Mouse (Mus musculus): ENCODE results near the gene Mettl7a2. TPM values are rescaled to one million over a fixed set of nuclear protein-coding genes. Genes with fewer than 3 reads are reported as not detected.

The Mettl7a2 gene
- polyA plus RNA-seq, 1 experiment from 2014 or later = not detected

DNA sequence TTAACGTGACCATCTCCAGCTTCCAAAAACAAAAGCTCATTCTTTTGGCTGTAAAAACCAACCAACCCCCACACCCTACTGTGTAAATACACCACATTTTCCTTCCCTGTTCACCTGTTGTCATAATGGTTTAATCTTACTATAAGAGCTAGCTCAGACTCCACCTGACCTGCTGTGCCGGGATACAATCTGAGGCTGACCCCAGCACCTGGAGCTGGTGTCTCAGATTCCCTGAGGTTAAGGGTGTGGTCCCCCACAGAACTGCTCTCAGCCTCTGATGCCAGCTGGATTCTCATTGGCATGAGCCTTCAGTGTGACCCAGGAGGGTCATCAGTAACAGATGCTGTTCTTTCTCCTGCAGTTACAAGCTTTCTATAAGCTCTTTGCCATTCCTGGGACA lies 27.1 kb downstream of the Mettl7a2 start:
- no peak overlapping the region for H3K4me2 ChIP-seq (ENCODE audit: low read depth, low read length)
- DNase-seq (ENCODE audit: low spot score) (no peak), ATAC-seq (ENCODE audit: low read depth) (no peak)
- H3K9ac ChIP-seq (ENCODE audit: low read depth, low read length) = no peak overlapping the region
- H3K9me3 ChIP-seq (ENCODE audit: control insufficient read depth, low read length) = no peaks in the 10 kb centered on the region
- WGBS = 37% methylated on average over 2 of the region's 2 CpGs
- no peak overlapping the region for H3K27ac ChIP-seq (replicated peaks; ENCODE audit: low read depth, low read length)
- H3K36me3 ChIP-seq (ENCODE audit: control insufficient read depth, insufficient read depth, low read length) = no peaks in the 10 kb centered on the region
- no peaks in the 10 kb centered on the region for H3K4me1 ChIP-seq (ENCODE audit: control insufficient read depth, insufficient read depth, low read length)
- no peaks in the 10 kb centered on the region for H3K27me3 ChIP-seq (replicated peaks; ENCODE audit: control insufficient read depth, insufficient read depth, low read length)
- H3K4me3 ChIP-seq (ENCODE audit: low read depth, low read length) = no peak overlapping the region

DNA sequence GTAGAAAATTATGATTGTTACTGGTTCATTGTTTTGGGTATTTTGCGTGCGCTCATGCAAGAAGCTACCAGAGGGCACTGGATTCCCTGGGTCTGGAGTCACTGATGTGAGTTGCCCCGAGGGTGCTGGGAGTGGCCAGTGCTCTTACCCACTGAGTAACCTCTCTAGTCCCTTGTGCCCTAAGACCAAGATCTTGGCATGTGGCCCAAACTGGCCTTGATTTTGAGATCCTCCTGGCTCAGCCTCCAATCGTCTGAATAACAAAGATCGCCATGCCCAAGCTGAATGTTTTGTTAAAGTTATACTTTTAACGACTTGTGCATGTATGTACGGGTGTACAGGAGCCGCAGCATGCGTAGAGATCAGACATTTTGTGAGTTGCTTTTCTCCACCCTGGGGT lies 32.7 kb downstream of the Mettl7a2 start:
- Histone ChIP-seq H3K27ac (replicated peaks; ENCODE audit: low read depth, low read length) (no peak overlapping the region), H3K9ac (ENCODE audit: low read depth, low read length) (no peak overlapping the region), H3K36me3 (ENCODE audit: control insufficient read depth, insufficient read depth, low read length) (no peaks in the 10 kb centered on the region), H3K9me3 (ENCODE audit: control insufficient read depth, low read length) (no peaks in the 10 kb centered on the region), H3K4me3 (ENCODE audit: low read depth, low read length) (no peak overlapping the region), H3K4me2 (ENCODE audit: low read depth, low read length) (no peak overlapping the region), H3K4me1 (ENCODE audit: control insufficient read depth, insufficient read depth, low read length) (0 out of 2 replicates have a peak, but pooled peaks cover 3% of the 10 kb centered on the region), H3K27me3 (replicated peaks; ENCODE audit: control insufficient read depth, insufficient read depth, low read length) (no peaks in the 10 kb centered on the region)
- 91% methylated on average over 9 of the region's 9 CpGs for WGBS
- ATAC-seq (ENCODE audit: low read depth) (no peak), DNase-seq (ENCODE audit: low spot score) (no peak)

DNA sequence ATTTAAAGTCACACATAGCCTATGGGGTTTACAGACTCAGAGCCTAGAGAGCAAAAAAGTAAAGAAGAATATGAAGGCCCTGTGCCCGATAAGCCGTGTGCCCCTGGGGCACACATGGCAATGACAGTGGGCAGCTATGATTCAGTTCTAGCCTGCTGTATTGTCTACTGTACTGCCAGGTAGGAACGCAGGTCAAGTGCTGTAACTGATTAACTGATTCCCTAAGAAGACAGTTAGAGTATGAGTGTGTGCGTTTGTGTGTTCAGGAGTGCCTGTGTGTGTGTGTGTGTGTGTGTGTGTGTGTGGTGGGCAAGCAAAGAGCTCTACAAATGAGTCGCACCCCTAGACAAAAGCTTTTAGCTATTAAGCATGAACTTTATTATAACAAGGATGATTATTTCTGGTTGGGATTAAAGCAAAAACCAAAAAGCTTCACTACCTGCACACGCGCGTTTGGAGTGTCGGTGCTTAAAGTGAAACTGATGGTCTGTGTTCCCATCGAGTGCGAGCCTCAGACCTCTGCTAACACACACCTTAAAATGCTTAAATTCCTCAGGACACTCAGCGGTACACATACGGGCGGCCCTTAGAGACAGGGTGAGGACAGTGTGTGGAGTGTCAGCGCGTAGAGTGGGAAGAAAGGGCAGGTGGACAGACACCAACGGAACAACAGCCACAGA lies 34.7 kb downstream of the Mettl7a2 start:
- Histone ChIP-seq H3K4me3 (ENCODE audit: low read depth, low read length) (no peak overlapping the region), H3K36me3 (ENCODE audit: control insufficient read depth, insufficient read depth, low read length) (0 out of 2 replicates have a peak, but pooled peaks cover 2% of the 10 kb centered on the region), H3K4me1 (ENCODE audit: control insufficient read depth, insufficient read depth, low read length) (0 out of 2 replicates have a peak, but pooled peaks cover 3% of the 10 kb centered on the region), H3K27me3 (replicated peaks; ENCODE audit: control insufficient read depth, insufficient read depth, low read length) (no peaks in the 10 kb centered on the region), H3K4me2 (ENCODE audit: low read depth, low read length) (no peak overlapping the region), H3K9ac (ENCODE audit: low read depth, low read length) (no peak overlapping the region), H3K9me3 (ENCODE audit: control insufficient read depth, low read length) (no peaks in the 10 kb centered on the region), H3K27ac (replicated peaks; ENCODE audit: low read depth, low read length) (no peak overlapping the region)
- ATAC-seq (ENCODE audit: low read depth) (no peak), DNase-seq (ENCODE audit: low spot score) (no peak)
- WGBS = 90% methylated on average over 17 of the region's 17 CpGs

DNA sequence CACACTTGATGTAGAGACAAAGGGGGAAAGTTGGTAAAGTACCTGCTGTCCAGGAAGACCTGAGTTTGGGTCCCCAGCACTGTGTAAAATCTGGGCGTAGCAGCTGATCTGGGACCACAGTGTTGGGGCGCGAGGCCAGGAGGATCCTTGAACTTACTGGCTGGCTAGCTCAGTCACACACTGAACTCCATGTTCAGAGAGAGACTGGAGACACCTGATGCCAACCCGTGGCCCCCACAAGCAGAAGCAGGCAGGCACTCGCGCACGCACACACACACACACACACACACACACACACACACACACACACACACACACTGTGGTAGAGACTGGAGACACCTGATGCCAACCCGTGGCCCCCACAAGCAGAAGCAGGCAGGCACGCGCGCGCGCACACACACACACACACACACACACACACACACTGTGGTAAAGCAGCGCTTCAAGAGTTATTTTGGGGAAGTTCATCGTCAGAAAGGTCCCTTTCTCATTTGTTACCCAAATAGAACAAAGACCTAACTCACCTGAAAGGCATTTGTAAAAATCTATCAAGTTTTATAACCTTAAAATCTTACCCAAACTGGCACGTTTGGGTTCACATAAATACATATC lies 35.3 kb downstream of the Mettl7a2 start:
- Histone ChIP-seq H3K27ac (replicated peaks; ENCODE audit: low read depth, low read length) (no peak overlapping the region), H3K9me3 (ENCODE audit: control insufficient read depth, low read length) (no peaks in the 10 kb centered on the region), H3K4me3 (ENCODE audit: low read depth, low read length) (no peak overlapping the region), H3K4me1 (ENCODE audit: control insufficient read depth, insufficient read depth, low read length) (0 out of 2 replicates have a peak, but pooled peaks cover 3% of the 10 kb centered on the region), H3K27me3 (replicated peaks; ENCODE audit: control insufficient read depth, insufficient read depth, low read length) (no peaks in the 10 kb centered on the region), H3K4me2 (ENCODE audit: low read depth, low read length) (no peak overlapping the region), H3K9ac (ENCODE audit: low read depth, low read length) (no peak overlapping the region), H3K36me3 (ENCODE audit: control insufficient read depth, insufficient read depth, low read length) (peaks cover 8% of the 10 kb centered on the region; the same call in 1 of the 2 replicates)
- WGBS = 82% methylated on average over 13 of the region's 16 CpGs
- ATAC-seq (ENCODE audit: low read depth) (no peak), DNase-seq (ENCODE audit: low spot score) (no peak)

DNA sequence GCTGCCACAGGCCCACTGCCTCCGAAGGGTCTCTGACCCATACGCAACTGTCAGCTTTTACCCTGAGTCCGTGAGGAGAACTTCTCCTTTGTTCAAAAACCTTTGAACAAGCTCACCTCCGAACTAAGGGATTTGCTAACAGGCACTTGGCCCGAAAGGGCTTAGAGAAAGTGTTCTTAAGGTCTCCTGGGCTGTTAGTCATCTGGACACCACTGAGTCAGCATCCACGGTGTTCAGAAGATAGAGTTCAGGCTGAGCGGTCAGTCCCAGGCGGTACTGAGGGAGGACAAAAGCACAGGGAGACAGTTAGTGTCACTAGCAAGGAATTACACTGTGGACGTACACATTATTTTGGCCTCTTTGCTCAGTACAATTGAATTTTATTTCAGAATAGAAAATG lies 35.9 kb downstream of the Mettl7a2 start:
- Histone ChIP-seq H3K4me2 (ENCODE audit: low read depth, low read length) (no peak overlapping the region), H3K9ac (ENCODE audit: low read depth, low read length) (no peak overlapping the region), H3K4me1 (ENCODE audit: control insufficient read depth, insufficient read depth, low read length) (0 out of 2 replicates have a peak, but pooled peaks cover 3% of the 10 kb centered on the region), H3K27me3 (replicated peaks; ENCODE audit: control insufficient read depth, insufficient read depth, low read length) (no peaks in the 10 kb centered on the region), H3K4me3 (ENCODE audit: low read depth, low read length) (no peak overlapping the region), H3K9me3 (ENCODE audit: control insufficient read depth, low read length) (no peaks in the 10 kb centered on the region), H3K36me3 (ENCODE audit: control insufficient read depth, insufficient read depth, low read length) (peaks cover 14% of the 10 kb centered on the region), H3K27ac (replicated peaks; ENCODE audit: low read depth, low read length) (no peak overlapping the region)
- no peak for ATAC-seq (ENCODE audit: low read depth)
- no peak for DNase-seq (ENCODE audit: low spot score)
- WGBS = 63% methylated on average over 9 of the region's 9 CpGs

DNA sequence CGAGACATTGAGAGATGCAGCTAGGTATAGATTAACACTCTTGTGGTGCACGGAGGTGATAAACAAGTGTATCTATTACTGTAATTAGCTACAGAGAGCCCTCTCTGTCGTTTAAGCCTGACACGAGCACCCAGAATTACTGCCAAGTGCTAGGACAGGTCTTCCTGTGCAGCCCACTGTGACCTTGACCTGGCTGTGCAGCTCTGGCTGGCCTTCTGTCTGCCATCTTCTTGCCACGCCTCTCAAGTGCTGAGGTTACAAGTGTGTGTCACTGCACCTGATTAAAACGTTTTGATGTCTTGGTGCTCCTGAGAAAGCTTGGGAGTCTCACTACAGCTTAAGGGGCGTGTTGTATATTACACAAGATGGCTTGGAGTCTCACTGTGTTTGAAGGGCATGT lies 38.1 kb downstream of the Mettl7a2 start:
- WGBS = 73% methylated on average over 7 of the region's 7 CpGs
- peaks cover 35% of the 10 kb centered on the region for H3K36me3 ChIP-seq (ENCODE audit: control insufficient read depth, insufficient read depth, low read length)
- DNase-seq (ENCODE audit: low spot score) (no peak), ATAC-seq (ENCODE audit: low read depth) (no peak)
- H3K4me2 ChIP-seq (ENCODE audit: low read depth, low read length) = no peak overlapping the region
- no peak overlapping the region for H3K9ac ChIP-seq (ENCODE audit: low read depth, low read length)
- no peak overlapping the region for H3K4me3 ChIP-seq (ENCODE audit: low read depth, low read length)
- no peak overlapping the region for H3K27ac ChIP-seq (replicated peaks; ENCODE audit: low read depth, low read length)
- H3K27me3 ChIP-seq (replicated peaks; ENCODE audit: control insufficient read depth, insufficient read depth, low read length) = no peaks in the 10 kb centered on the region
- H3K4me1 ChIP-seq (ENCODE audit: control insufficient read depth, insufficient read depth, low read length) = 0 out of 2 replicates have a peak, but pooled peaks cover 3% of the 10 kb centered on the region
- no peaks in the 10 kb centered on the region for H3K9me3 ChIP-seq (ENCODE audit: control insufficient read depth, low read length)

DNA sequence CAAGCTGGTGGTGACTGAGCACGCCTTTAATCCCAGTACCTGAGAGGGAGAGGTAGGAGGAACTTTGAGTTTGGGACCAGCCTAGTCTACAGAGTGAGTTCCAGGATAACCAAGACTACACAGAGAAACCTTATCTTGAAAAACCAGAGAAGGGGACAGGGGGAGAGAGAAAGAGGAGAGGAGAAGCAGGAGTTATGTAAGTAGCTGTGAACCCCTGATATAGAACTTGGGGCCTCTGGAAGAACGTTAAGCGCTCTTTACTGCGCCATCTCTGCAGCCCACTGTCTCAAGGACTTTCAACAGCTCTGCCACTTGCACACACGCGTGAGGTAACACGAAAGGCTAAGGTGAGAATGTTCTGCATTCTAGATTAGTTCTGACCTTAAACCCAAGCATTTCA lies 38.6 kb downstream of the Mettl7a2 start:
- Histone ChIP-seq H3K27ac (replicated peaks; ENCODE audit: low read depth, low read length) (no peak overlapping the region), H3K4me2 (ENCODE audit: low read depth, low read length) (no peak overlapping the region), H3K9me3 (ENCODE audit: control insufficient read depth, low read length) (no peaks in the 10 kb centered on the region), H3K4me3 (ENCODE audit: low read depth, low read length) (no peak overlapping the region), H3K36me3 (ENCODE audit: control insufficient read depth, insufficient read depth, low read length) (peaks cover 40% of the 10 kb centered on the region), H3K9ac (ENCODE audit: low read depth, low read length) (no peak overlapping the region), H3K4me1 (ENCODE audit: control insufficient read depth, insufficient read depth, low read length) (0 out of 2 replicates have a peak, but pooled peaks cover 3% of the 10 kb centered on the region), H3K27me3 (replicated peaks; ENCODE audit: control insufficient read depth, insufficient read depth, low read length) (no peaks in the 10 kb centered on the region)
- WGBS = 92% methylated on average over 7 of the region's 7 CpGs
- no peak; the same call in 1 of the 2 replicates for ATAC-seq (ENCODE audit: low read depth)
- DNase-seq (ENCODE audit: low spot score) = no peak

DNA sequence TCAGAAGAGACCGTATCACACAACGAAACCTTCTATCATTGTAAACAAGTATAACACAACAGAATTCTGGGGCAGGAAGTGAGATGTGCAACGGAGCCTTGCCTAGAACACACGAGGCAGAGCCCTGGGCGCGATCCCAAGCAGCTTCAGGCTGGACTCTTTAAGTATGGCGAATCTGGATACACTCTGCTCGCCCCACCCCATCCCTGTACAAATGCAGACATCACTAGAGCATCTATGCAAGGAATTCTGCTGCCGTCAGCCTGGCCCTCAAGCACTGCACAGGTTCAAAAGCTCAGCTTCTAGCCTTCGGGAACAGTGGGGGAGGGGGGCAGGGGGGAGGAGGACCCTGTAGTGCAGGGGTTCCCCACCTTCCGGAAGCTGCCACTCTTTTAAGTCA lies 40.0 kb downstream of the Mettl7a2 start:
- Histone ChIP-seq H3K9me3 (ENCODE audit: control insufficient read depth, low read length) (no peaks in the 10 kb centered on the region), H3K4me1 (ENCODE audit: control insufficient read depth, insufficient read depth, low read length) (0 out of 2 replicates have a peak, but pooled peaks cover 3% of the 10 kb centered on the region), H3K4me3 (ENCODE audit: low read depth, low read length) (no peak overlapping the region), H3K27ac (replicated peaks; ENCODE audit: low read depth, low read length) (no peak overlapping the region), H3K27me3 (replicated peaks; ENCODE audit: control insufficient read depth, insufficient read depth, low read length) (no peaks in the 10 kb centered on the region), H3K36me3 (ENCODE audit: control insufficient read depth, insufficient read depth, low read length) (peaks cover 55% of the 10 kb centered on the region), H3K4me2 (ENCODE audit: low read depth, low read length) (no peak overlapping the region), H3K9ac (ENCODE audit: low read depth, low read length) (no peak overlapping the region)
- ATAC-seq (ENCODE audit: low read depth) (no peak), DNase-seq (ENCODE audit: low spot score) (no peak)
- 88% methylated on average over 11 of the region's 11 CpGs for WGBS

DNA sequence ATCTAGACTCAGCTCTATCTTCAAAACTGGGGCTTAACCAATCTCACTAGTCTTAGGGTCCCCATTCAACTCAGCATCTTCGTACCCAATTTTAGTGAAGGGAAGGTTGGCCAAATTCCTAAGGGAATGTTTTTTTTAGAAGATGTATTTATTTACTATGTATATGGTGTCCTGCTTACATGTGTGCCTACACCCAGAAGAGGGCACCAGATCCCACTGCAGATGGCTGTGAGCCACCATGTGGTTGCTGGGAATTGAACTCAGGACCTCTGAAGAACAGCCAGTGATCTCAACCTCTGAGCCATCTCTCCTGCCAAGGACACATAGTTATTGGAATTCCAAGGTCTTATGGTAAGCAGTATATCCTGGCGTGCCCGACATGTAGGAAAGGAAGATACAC lies 42.6 kb downstream of the Mettl7a2 start:
- no peaks in the 10 kb centered on the region for H3K9me3 ChIP-seq (ENCODE audit: control insufficient read depth, low read length)
- DNase-seq (ENCODE audit: low spot score) (no peak), ATAC-seq (ENCODE audit: low read depth) (no peak)
- H3K27ac ChIP-seq (replicated peaks; ENCODE audit: low read depth, low read length) = no peak overlapping the region
- H3K4me1 ChIP-seq (ENCODE audit: control insufficient read depth, insufficient read depth, low read length) = no peaks in the 10 kb centered on the region
- H3K9ac ChIP-seq (ENCODE audit: low read depth, low read length) = no peak overlapping the region
- H3K4me3 ChIP-seq (ENCODE audit: low read depth, low read length) = no peak overlapping the region
- no peak overlapping the region for H3K4me2 ChIP-seq (ENCODE audit: low read depth, low read length)
- WGBS = 97% methylated on average over 3 of the region's 3 CpGs
- H3K36me3 ChIP-seq (ENCODE audit: control insufficient read depth, insufficient read depth, low read length) = peaks cover 80% of the 10 kb centered on the region
- H3K27me3 ChIP-seq (replicated peaks; ENCODE audit: control insufficient read depth, insufficient read depth, low read length) = no peaks in the 10 kb centered on the region

Data from embryonic facial prominence, embryonic 14.5 days (tissue).